Mouse (Mus musculus): ENCODE measurements around the gene Plcl1.

DNA sequence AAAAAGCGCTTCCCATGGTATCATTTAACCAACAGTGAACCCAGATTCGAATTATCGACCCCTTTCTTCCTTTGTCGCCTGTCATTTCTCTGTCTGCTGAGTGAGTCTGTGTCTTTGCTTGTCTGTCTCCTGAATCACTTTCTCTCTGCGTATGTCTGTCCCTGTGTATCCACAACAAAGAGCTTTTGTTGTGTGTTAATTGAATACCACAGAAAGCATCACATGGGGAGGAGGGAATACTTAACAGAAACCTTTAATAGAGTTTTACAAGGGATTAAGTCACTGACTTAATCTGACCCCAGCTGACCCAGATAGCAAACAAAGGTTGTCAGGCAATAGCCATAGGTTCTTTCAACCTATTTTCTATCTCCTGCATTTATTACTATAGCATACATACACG, 295.0 kb downstream of the Plcl1 start:
- TF ChIP-seq POLR2A (IDR thresholded peaks at IDR 0.05; ENCODE audit: low read depth, low read length) (no peak), CTCF (IDR thresholded peaks at IDR 0.05; ENCODE audit: extremely low read depth, insufficient read length, insufficient replicate concordance, low read depth, low read length) (no peak)

Measured in small intestine, adult 2 months (tissue).